Mouse (Mus musculus): ENCODE results near the gene Atp10a.
A peak's percentile ranks its signal among the peaks of the same experiment; 100 is the strongest.

Gene Atp10a

DNA sequence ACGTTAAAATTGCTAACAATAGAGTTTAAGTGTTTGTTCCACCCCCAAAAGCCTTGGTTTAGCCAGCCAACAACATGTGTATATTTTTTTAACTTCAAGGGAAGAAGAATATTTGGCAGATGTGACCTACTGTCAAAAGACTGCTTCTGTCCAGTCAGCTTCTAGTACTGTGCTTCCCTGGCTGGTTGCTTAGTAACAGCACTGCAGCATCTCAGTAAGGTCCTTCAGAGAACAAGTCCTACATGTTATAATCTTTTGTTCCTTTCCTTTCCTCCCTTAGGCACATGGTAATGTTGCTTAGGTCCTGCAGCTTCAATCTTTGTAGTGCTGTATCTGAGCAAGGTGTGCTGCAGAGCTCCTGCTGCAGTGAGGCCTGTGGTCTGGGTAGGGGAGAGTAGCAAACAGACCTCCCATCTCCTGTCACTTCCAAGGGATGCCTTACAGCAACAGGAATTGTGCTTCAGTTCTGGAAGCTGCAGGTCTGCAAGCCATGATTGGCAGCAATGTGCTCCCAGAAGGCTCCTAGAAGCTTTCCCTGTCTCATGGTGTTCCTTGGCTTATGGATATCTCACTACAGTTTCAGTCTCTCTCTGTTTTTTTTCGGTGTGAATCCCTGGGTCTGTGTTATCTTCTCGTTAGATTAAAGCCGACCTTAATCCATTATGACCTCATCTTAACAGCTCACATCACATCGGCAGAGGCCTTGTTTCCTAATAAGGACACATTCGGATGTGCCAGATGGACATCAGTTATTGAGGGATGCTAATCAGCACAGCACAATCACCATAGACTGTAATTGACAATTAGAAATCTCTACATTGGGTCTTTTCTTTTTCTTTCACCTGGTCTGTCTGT is 34.3 kb downstream of the Atp10a start:
- DNase-seq (ENCODE audit: low read depth, low spot score): no peak

GRCm38 (mm10) chr7:58690997-58691596 is 35.1 kb downstream of the Atp10a start:
- no peak for DNase-seq (ENCODE audit: low read depth, low spot score)

DNA sequence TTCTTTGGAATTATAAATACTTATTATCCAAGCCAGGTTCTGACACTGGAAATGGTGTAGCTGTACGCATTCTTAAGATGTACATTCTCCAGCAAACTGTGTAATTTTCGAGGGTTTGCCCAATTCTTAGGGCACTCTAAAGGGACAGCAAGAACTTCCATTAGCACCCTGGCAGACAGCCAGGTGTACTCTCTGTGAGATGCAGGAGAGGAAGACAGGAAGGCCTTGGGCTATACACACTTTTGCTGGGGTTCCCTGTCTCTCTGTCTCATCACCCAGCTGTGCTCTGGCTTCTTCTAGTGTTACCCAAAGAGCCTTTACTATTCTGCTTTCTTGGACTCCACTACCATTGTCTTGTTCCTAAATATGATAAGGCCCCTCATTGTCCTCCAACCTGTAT is 36.7 kb downstream of the Atp10a start:
- no peak for DNase-seq (ENCODE audit: low read depth, low spot score)

- no peak for DNase-seq (ENCODE audit: low read depth, low spot score)
Observed at GRCm38 (mm10) chr7:58693342-58693741, 37.4 kb downstream of the Atp10a start.

- no peak for DNase-seq (ENCODE audit: low read depth, low spot score)
Observed at GRCm38 (mm10) chr7:58695661-58696060, 39.7 kb downstream of the Atp10a start.

DNA sequence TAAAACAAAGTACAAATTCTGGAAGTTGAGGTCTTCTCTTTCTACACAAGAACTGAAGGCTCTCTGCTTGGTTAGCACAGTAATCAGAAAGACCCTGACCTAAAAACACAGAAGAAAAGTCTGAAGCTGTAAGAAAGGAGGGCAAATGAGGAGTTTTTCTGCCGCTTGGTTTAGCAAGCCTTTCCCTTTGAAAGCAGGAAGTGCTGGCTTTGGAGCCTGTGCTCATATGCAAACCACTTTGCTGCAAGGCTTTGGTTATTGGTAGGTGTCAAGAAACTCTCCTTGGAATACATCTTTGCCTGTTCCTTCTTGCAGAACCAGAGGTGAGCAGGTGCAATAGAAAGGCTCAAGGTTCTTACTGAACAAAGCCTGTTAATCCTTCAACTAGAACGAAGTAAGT is 41.1 kb downstream of the Atp10a start:
- DNase-seq (ENCODE audit: low read depth, low spot score): no peak

DNA sequence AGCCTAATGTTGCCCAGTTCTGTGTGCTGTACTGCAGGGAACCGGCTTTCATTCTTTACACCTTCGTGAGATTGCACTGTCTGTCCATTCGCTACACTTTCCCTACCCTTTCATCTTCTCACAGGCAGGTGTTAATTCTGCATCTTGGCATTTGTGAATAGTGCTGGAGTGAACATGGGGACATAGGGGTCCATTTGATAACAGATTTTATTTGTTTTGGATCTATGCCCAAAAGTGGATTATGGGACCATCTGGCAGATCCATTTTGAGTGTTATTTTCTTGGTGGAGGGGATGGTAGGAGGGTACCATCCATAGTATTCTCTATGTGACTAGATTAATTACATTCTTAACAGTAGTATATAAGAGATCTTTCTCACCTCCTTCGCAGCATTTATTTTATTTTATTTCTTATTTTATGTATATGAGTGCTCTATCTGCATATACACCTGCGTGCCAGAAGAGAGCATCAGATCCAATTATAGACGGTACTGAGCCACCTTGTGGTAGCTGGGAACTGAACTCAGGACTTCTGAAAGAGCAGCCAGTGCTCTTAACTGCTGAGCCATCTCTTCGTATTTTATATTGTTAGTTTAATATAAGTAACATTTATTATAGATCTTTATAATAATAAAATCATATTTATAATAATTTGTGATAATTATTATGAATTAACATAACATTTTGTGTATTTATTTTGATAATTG is 42.9 kb downstream of the Atp10a start:
- no peak for DNase-seq (ENCODE audit: low read depth, low spot score)

- DNase-seq (ENCODE audit: low read depth, low spot score): no peak
Observed at GRCm38 (mm10) chr7:58701311-58701710, 45.3 kb downstream of the Atp10a start.

DNA sequence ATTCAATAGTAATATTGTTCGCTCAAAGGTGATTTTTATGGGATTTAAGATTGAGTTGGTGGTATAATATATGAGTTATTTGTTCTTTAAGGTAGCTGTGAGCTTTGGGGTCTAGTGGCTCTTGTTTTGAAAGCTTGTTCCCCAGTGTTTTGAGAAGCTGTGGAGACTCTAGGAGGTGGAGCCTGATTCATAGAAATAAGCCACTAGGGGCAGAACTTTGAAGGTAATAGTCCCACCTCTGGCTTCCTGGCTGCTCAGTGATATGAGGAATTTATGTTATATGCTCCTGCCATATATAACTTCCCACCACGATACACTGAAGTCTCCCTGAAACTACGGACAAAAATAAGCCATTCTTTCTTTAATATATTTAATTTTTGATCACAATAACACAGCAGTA is 49.2 kb downstream of the Atp10a start:
- no peak for DNase-seq (ENCODE audit: low read depth, low spot score)

DNA sequence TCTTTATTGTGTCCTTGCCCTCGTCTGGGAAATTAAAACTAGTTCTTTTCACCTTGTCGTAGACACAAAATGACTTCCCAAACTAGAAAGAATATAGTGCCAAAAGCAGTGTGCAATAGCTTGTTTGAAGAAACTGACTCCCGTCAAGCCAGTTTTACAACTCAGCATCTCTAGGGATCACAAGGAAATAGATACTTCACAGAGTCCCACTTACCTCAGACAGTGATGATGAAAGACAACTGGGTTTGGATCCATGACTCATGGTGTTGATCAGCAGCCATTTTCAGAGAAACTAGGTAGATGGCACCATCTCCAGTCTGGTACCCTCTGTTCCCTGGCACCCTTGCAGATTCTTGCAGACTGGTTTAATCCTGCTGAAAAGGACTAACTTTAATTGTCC is 53.3 kb downstream of the Atp10a start:
- DNase-seq (ENCODE audit: low read depth, low spot score): no peak

DNA sequence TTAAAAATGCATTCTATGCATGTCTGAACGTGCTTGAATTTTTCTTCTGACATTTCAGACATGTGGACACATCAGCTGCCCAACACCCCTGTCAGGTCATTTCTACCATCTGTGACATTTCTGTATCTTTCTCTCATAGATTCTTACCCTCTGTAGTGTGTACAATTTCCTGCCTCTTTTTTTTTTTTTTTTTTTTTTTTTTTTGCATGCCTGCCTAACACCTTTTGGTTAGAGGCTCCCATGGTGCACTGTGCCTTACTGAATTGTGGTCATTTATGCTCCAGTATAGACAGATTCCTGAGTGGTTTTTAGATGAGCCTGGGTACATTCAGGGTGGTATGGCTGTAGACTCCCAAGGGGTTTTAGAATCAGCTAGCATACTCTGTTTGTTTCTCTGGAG is 54.3 kb downstream of the Atp10a start:
- DNase-seq (ENCODE audit: low read depth, low spot score): no peak

- no peak for DNase-seq (ENCODE audit: low read depth, low spot score)
Observed at GRCm38 (mm10) chr7:58711811-58712210, 55.8 kb downstream of the Atp10a start.

DNA sequence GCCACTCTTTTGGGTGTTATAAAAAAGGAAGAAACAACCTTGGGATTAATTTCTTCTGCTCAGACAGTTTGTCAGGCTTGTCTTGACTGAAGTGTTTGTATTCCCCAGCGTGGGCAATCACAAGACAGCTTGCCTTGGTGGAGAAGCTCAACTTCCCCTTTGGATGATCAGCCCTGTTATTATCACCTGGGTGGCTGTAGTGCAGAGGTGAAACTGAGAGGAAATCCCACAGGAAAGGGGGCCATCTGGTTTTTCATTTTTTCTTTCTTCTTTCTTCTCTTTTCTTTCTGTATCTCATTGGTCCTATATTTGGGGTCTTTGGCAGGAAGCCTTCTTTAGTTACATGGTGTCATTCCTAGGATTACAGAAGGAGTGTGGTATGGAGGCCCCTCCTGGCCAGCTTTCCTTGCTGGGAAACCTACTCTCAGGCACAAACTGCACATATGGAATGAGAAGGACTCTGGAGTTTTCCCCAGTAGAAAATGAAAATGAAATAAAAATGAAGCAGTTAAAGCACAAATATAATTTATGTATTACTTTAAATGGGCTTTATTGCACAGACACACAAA is 59.7 kb downstream of the Atp10a start:
- DNase-seq (ENCODE audit: low read depth, low spot score): no peak

GRCm38 (mm10) chr7:58716626-58717025 is 60.7 kb downstream of the Atp10a start:
- DNase-seq (ENCODE audit: low read depth, low spot score): no peak

GRCm38 (mm10) chr7:58718556-58718955 is 62.6 kb downstream of the Atp10a start:
- no peak for DNase-seq (ENCODE audit: low read depth, low spot score)

DNA sequence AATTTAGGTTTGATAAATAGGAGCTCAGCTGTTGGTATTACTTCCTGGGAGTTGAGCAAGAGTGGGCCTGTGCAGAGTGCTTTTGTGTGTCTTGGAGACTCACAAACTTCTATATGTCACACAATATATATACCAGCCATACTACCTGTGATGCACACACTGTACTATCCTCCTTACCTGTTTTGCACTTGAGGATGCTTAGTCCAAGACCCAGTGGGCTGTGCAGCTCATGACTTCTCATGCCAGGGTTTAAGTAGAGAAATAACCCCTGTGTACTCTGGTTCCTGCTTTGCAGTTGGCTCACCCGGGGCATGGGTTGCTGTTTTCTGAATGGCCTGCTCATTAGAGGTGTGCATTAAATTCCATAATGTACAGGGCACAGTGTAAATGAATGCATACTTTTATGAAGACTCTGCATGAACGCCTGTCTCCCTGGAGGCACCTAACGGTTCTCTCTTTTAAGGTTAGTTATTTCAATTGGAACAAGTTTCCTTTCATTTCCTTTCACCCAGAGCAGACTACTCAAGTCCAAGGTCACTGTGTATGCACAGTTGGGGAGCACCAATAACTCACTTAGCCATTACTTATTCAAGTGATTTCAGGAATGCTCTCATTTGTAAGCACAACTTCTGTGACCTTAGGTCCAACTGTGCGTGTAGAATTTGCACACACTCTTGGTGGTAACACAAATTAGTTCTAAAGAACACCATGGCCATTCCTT is 63.4 kb downstream of the Atp10a start:
- DNase-seq (ENCODE audit: low read depth, low spot score): peak; percentile 7

- DNase-seq (ENCODE audit: low read depth, low spot score): no peak
Observed at GRCm38 (mm10) chr7:58722250-58722649, 66.3 kb downstream of the Atp10a start.

DNA sequence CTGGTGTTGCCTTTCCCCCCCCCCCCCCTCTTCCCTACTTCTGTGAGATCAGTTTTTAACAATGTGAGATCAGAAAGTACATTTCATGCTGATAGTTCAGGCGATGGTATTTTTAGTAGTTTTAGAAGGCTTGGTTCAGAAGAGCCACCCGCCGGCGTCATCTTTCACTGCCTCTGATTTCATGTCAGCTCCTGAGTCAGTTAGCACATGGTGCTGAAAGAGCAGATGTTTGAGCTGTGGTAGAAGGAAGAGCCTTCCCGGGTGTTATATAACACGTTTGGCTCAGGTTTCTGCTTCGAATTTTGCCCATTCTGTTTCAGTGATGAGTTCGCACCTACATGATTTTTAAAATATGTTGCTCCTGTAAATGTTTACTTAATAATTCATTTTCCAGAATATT is 74.2 kb downstream of the Atp10a start:
- DNase-seq (ENCODE audit: low read depth, low spot score): no peak

DNA sequence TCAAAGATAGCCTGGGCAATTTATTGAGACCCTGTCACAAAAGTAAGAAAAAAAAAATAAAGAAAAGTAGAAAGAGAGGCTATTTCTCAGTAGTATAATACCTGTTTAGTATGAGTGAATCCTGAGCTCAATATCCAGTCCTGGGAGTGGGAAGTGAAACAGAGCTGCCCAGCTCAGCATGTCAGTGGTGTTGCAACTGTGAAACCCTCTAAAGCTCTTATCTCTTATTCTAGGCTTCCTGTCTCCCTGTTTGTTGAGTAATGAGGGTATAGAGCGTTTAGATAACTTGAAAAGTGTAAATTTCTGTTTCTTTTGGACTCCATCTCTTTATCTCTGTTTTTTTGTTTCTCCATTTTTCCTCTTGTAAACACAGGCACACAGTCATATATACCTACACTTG is 74.9 kb downstream of the Atp10a start:
- DNase-seq (ENCODE audit: low read depth, low spot score): no peak

DNA sequence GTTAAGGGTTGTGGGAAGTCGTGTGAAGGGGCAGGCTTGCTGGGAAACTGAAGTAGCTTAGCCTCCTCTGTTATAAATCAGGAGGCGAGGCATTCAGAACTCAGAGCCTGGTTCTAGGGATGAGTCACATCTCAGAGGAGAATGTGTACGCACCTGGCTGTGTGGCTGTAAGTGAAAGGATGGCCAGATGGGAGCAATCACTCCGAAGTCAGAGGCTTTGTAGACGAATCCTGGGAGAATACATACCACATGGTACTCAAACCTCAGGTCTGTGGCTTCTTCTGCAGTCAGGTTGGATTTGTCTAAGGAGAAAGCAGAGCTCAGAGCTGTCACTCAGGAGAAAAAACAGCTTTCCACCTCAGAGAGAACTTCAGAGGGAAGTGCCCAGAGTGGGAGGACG is 76.4 kb downstream of the Atp10a start:
- no peak for DNase-seq (ENCODE audit: low read depth, low spot score)

GRCm38 (mm10) chr7:58733490-58733901 is 77.5 kb downstream of the Atp10a start:
- DNase-seq (ENCODE audit: low read depth, low spot score): no peak

Data from R1 (cell line).